Mouse (Mus musculus): ENCODE measurements around the gene Hyls1. TPM values are rescaled to one million over a fixed set of nuclear protein-coding genes. Genes with fewer than 3 reads are reported as not detected.

Gene Hyls1
- total and polyA plus RNA-seq, 3 experiments = 10.5 to 10.6 TPM; not detected in 1

DNA sequence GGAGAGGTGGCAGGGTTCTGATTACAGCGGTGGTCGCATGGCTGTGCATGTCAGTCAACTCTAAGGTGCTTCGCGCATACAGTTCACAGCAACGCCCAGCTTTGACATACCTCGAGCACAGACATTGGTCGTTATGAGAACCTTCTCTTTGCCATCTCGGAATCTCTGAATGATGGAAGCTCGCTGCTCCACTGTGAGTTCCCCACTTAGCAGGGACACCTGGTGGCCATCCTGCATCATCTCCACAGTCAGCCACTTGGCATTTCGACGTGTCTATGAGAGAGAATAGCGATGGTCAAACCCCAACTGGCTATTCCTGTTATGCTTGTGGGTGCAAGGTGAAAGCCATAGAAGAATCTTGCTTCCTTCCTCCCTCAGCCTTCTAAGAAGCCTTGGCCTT lies 24.5 kb downstream of the Hyls1 start:
- Histone ChIP-seq H3K9ac (ENCODE audit: control insufficient read depth, low read depth, low read length, poor library complexity, severe bottlenecking) (no peak overlapping the region), H3K79me2 (ENCODE audit: control insufficient read depth, insufficient read depth, low read length, poor library complexity) (no peaks in the 10 kb centered on the region)
- TF ChIP-seq MEF2A (IDR thresholded peaks at IDR 0.05; ENCODE audit: extremely low read depth, insufficient replicate concordance, low read depth, low read length, poor library complexity, severe bottlenecking) (no peak), MAFK (IDR thresholded peaks at IDR 0.05; ENCODE audit: borderline replicate concordance, low read depth, low read length) (no peak), MYB (IDR thresholded peaks at IDR 0.05; ENCODE audit: low read depth, low read length) (no peak), TAL1 (IDR thresholded peaks at IDR 0.05; ENCODE audit: low read length) (no peak), CTCF (IDR thresholded peaks at IDR 0.05 in 2 of 3, conservative IDR thresholded peaks at IDR 0.05 in 1 of 3; ENCODE audit: control insufficient read depth in 1 of 3, insufficient read depth in 1 of 3, low read depth in 2 of 3, low read length in 3 of 3, poor library complexity in 1 of 3, severe bottlenecking in 1 of 3) (peak; percentile 14 to 31 (median 27); a peak in 3 of 6 replicates), MAZ (IDR thresholded peaks at IDR 0.05; ENCODE audit: low read depth, low read length) (no peak)

DNA sequence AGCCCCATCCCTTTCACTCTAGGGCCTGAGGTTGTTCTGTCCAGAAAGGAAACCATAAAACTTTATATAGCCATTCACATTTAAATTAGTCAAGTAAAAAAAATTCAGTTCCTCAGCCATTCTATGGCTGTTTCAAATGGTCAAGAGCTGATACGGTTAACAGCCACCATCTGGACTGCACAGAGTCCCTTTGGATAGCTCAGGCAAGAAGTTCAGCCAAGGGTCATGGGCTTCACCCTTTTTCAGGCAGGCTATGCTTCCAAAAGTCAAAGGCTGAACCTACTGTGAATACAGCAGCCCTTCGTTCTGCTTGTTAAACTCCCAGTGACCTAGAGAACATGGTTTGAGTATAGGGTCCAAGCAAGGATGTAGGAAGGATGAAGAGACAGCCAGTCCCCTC lies 25.5 kb downstream of the Hyls1 start:
- Histone ChIP-seq H3K79me2 (ENCODE audit: control insufficient read depth, insufficient read depth, low read length, poor library complexity) (no peaks in the 10 kb centered on the region), H3K4me1 (ENCODE audit: control insufficient read depth in 1 of 2, insufficient read depth in 2 of 2, low read length in 2 of 2) (peaks cover 5 to 15% of the 10 kb centered on the region in 2 experiments), H3K27ac (ENCODE audit: control insufficient read depth, low read depth, low read length) (no peak overlapping the region), H3K27me3 (ENCODE audit: control insufficient read depth in 1 of 2, insufficient read depth in 2 of 2, low read length in 2 of 2) (peaks cover 0 to 2% of the 10 kb centered on the region in 2 experiments; a peak in 1 of 4 replicates), H3K9me3 (replicated peaks; ENCODE audit: insufficient read depth, low read length) (no peaks in the 10 kb centered on the region), H3K4me3 (ENCODE audit: control insufficient read depth in 1 of 2, insufficient read depth in 1 of 2, low read depth in 2 of 2, low read length in 2 of 2) (no peak overlapping the region), H3K36me3 (ENCODE audit: control insufficient read depth in 1 of 2, insufficient read depth in 2 of 2, low read length in 2 of 2) (peaks cover 0 to 6% of the 10 kb centered on the region in 2 experiments; a peak in 2 of 4 replicates), H3K9ac (ENCODE audit: control insufficient read depth, low read depth, low read length, poor library complexity, severe bottlenecking) (no peak overlapping the region)
- TF ChIP-seq ZC3H11A (IDR thresholded peaks at IDR 0.05; ENCODE audit: low read depth, low read length) (no peak), E2F4 (IDR thresholded peaks at IDR 0.05; ENCODE audit: borderline replicate concordance, low read depth, low read length) (no peak), MYB (IDR thresholded peaks at IDR 0.05; ENCODE audit: low read depth, low read length) (no peak), MAFK (IDR thresholded peaks at IDR 0.05; ENCODE audit: borderline replicate concordance, low read depth, low read length) (no peak), ZKSCAN1 (IDR thresholded peaks at IDR 0.05; ENCODE audit: low read depth, low read length) (no peak), USF2 (IDR thresholded peaks at IDR 0.05; ENCODE audit: borderline replicate concordance in 1 of 2, insufficient read depth in 1 of 2, low read depth in 1 of 2, low read length in 2 of 2) (no peak)
- no peak for DNase-seq (ENCODE audit: low read depth, low spot score)

More for the DNA sequence above, 24.5 kb downstream of the Hyls1 start:
- H3K9me3 ChIP-seq (replicated peaks; ENCODE audit: insufficient read depth, low read length) = no peaks in the 10 kb centered on the region
- no peak for DNase-seq (ENCODE audit: low read depth, low spot score)
- H3K4me3 ChIP-seq (ENCODE audit: control insufficient read depth in 1 of 2, insufficient read depth in 1 of 2, low read depth in 2 of 2, low read length in 2 of 2) = no peak overlapping the region
- H3K36me3 ChIP-seq (ENCODE audit: control insufficient read depth in 1 of 2, insufficient read depth in 2 of 2, low read length in 2 of 2) = peaks cover 0 to 6% of the 10 kb centered on the region in 2 experiments; a peak in 2 of 4 replicates
- no peak overlapping the region for H3K27ac ChIP-seq (ENCODE audit: control insufficient read depth, low read depth, low read length)
- H3K27me3 ChIP-seq (ENCODE audit: control insufficient read depth in 1 of 2, insufficient read depth in 2 of 2, low read length in 2 of 2) = peaks cover 0 to 2% of the 10 kb centered on the region in 2 experiments; a peak in 1 of 4 replicates
- peaks cover 5 to 15% of the 10 kb centered on the region in 2 experiments for H3K4me1 ChIP-seq (ENCODE audit: control insufficient read depth in 1 of 2, insufficient read depth in 2 of 2, low read length in 2 of 2)

DNA sequence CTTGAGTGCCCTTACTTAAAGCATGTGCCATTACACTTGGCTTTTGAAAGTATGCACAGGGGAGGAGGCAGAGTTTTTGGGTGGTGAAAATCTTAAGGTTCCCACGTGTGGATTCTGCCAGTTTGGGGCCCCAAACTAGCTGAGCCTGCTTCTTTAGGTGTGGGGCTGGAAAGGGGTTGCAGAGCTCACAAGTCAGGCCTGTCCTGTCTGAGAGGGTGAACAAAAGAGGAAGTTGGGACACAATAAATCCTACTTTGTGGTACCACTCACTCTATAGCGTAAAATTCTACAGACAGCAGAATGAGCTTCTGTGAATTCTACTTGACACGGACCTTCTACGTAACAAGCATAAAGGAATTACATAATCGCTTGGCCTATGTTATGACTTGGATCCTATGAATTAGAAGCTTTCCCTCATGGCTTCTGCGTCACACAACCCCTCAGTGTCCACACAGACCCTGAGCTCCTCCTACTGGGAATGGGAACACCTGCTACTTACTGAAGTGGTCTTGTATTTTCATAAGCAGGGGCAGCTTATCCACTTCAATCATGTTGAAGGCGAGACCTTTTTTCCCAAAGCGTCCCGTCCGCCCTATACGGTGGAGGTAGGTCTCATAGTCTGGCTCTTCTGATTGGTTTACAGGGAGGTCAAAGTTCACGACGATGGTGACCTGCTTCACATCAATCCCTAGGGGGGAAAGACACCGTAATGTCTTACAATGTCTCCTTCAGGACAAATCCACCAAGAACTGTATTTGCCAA lies 26.9 kb downstream of the Hyls1 start:
- Histone ChIP-seq H3K79me2 (ENCODE audit: control insufficient read depth, insufficient read depth, low read length, poor library complexity) (no peaks in the 10 kb centered on the region), H3K27ac (ENCODE audit: control insufficient read depth, low read depth, low read length) (no peak overlapping the region), H3K9me3 (replicated peaks; ENCODE audit: insufficient read depth, low read length) (no peaks in the 10 kb centered on the region), H3K27me3 (ENCODE audit: control insufficient read depth in 1 of 2, insufficient read depth in 2 of 2, low read length in 2 of 2) (no peaks in the 10 kb centered on the region), H3K4me3 (ENCODE audit: control insufficient read depth in 1 of 2, insufficient read depth in 1 of 2, low read depth in 2 of 2, low read length in 2 of 2) (no peak overlapping the region), H3K4me1 (ENCODE audit: control insufficient read depth in 1 of 2, insufficient read depth in 2 of 2, low read length in 2 of 2) (peaks cover 5 to 16% of the 10 kb centered on the region in 2 experiments), H3K9ac (ENCODE audit: control insufficient read depth, low read depth, low read length, poor library complexity, severe bottlenecking) (no peak overlapping the region), H3K36me3 (ENCODE audit: control insufficient read depth in 1 of 2, insufficient read depth in 2 of 2, low read length in 2 of 2) (peaks cover 0 to 6% of the 10 kb centered on the region in 2 experiments; a peak in 2 of 4 replicates)
- TF ChIP-seq POLR2AphosphoS5 (IDR thresholded peaks at IDR 0.05; ENCODE audit: borderline replicate concordance, low read depth, low read length) = no peak
- TF ChIP-seq TAL1 (IDR thresholded peaks at IDR 0.05; ENCODE audit: low read length) = no peak
- no peak for TF ChIP-seq UBTF (IDR thresholded peaks at IDR 0.05; ENCODE audit: borderline replicate concordance, insufficient read depth, low read depth, low read length)
- no peak for TF ChIP-seq MXI1 (IDR thresholded peaks at IDR 0.05; ENCODE audit: low read depth, low read length)
- no peak for TF ChIP-seq GATA1 (IDR thresholded peaks at IDR 0.05; ENCODE audit: low read depth, low read length)
- TF ChIP-seq SMC3 (IDR thresholded peaks at IDR 0.05; ENCODE audit: low read depth, low read length) = no peak
- TF ChIP-seq GABPA (IDR thresholded peaks at IDR 0.05; ENCODE audit: low read depth, low read length) = no peak
- no peak for TF ChIP-seq CHD2 (IDR thresholded peaks at IDR 0.05; ENCODE audit: low read length)
- no peak for TF ChIP-seq MAX (IDR thresholded peaks at IDR 0.05; ENCODE audit: low read length)
- TF ChIP-seq ZKSCAN1 (IDR thresholded peaks at IDR 0.05; ENCODE audit: low read depth, low read length) = no peak
- TF ChIP-seq MYB (IDR thresholded peaks at IDR 0.05; ENCODE audit: low read depth, low read length) = no peak
- TF ChIP-seq BHLHE40 (IDR thresholded peaks at IDR 0.05; ENCODE audit: borderline replicate concordance, low read depth, low read length) = no peak
- TF ChIP-seq RAD21 (IDR thresholded peaks at IDR 0.05; ENCODE audit: low read depth, low read length) = no peak
- TF ChIP-seq NELFE (IDR thresholded peaks at IDR 0.05; ENCODE audit: low read depth, low read length) = no peak
- no peak for TF ChIP-seq E2F4 (IDR thresholded peaks at IDR 0.05; ENCODE audit: borderline replicate concordance, low read depth, low read length)
- TF ChIP-seq ETS1 (IDR thresholded peaks at IDR 0.05; ENCODE audit: low read depth, low read length) = no peak
- TF ChIP-seq CTCF (IDR thresholded peaks at IDR 0.05 in 2 of 3, conservative IDR thresholded peaks at IDR 0.05 in 1 of 3; ENCODE audit: control insufficient read depth in 1 of 3, insufficient read depth in 1 of 3, low read depth in 2 of 3, low read length in 3 of 3, poor library complexity in 1 of 3, severe bottlenecking in 1 of 3) = no peak
- DNase-seq (ENCODE audit: low read depth, low spot score) = peak; percentile 35
